Mouse (Mus musculus) midbrain, embryonic 15.5 days (tissue): Measurements from ENCODE around the gene Trim52. TPM values are rescaled to one million over a fixed set of nuclear protein-coding genes. Genes with fewer than 3 reads are reported as not detected.
"Not testable (repeated sequence)": the region's sequence is repeated elsewhere in the genome, so short reads cannot be mapped to it uniquely, and the experiment has no call there.

Source experiments
- ATAC-seq: fragments of 200-750 bp; cut with Nextera tagmentation; replicated peaks from 2 replicates; pipeline ENCODE4 v1.8.0; 2017; ENCODE audit warnings: moderate TSS enrichment
- H3K27ac ChIP-seq: fragments of 300-500 bp; sonication (generic); 2 replicates; pipeline ENCODE4 v1.5.1; 2015; ENCODE audit warnings: mild to moderate bottlenecking, inconsistent platforms
- H3K27me3 ChIP-seq: fragments of 300-500 bp; sonication (generic); replicated peaks from 2 replicates; pipeline ENCODE4 v1.6.1; 2015; ENCODE audit warnings: inconsistent platforms
- H3K36me3 ChIP-seq: fragments of 300-500 bp; sonication (generic); replicated peaks from 2 replicates; pipeline ENCODE4 v1.6.1; 2015; ENCODE audit warnings: inconsistent platforms
- H3K4me1 ChIP-seq: fragments of 300-500 bp; sonication (generic); 2 replicates; pipeline ENCODE4 v1.6.1; 2015; ENCODE audit warnings: inconsistent platforms
- H3K4me2 ChIP-seq: fragments of 300-500 bp; sonication (generic); 2 replicates; pipeline ENCODE4 v1.6.1; 2015; ENCODE audit warnings: inconsistent platforms, mild to moderate bottlenecking, moderate library complexity
- H3K4me3 ChIP-seq: fragments of 300-500 bp; sonication (generic); 2 replicates; pipeline ENCODE4 v1.5.1; 2015; ENCODE audit warnings: mild to moderate bottlenecking, inconsistent platforms
- H3K9ac ChIP-seq: fragments of 300-500 bp; sonication (generic); 2 replicates; pipeline ENCODE4 v1.6.1; 2015; ENCODE audit warnings: mild to moderate bottlenecking, inconsistent platforms
- H3K9me3 ChIP-seq: fragments of 300-500 bp; sonication (generic); 2 replicates; pipeline ENCODE4 v1.6.1; 2016; ENCODE audit warnings: inconsistent platforms
- WGBS: fragments of 180-500 bp; shearing (Covaris S2); methylation state at CpG from one replicate; pipeline ENCODE4 v1.1.7; 2015; ENCODE audit warnings: mixed read lengths; 5-methylcytosine and 5-hydroxymethylcytosine counted together
- polyA plus RNA-seq: library from polyadenylated mRNA; unstranded; fragments of >200 nt; fragmentation: Nextera tagmentation; extraction: Ambion mirVana; gene quantifications from 2 replicates; pipeline ENCODE4 v1.2.1, GENCODE M21; 2015

Trim52 gene
- polyA plus RNA-seq, 1 experiment from 2014 or later: not detected

GRCm38 (mm10) chr14:106162331-106162730 lies 56.3 kb downstream of the Trim52 start:
- no peak overlapping the region for H3K9ac ChIP-seq
- ATAC-seq: no peak
- H3K36me3 ChIP-seq: no peaks in the 10 kb centered on the region
- 34% methylated on average over 3 of the region's 3 CpGs for WGBS
- H3K4me3 ChIP-seq: no peak overlapping the region
- no peaks in the 10 kb centered on the region for H3K27me3 ChIP-seq
- H3K4me1 ChIP-seq: no peaks in the 10 kb centered on the region
- H3K4me2 ChIP-seq: no peak overlapping the region
- H3K27ac ChIP-seq: no peak overlapping the region
- no peaks in the 10 kb centered on the region for H3K9me3 ChIP-seq

- Histone ChIP-seq H3K36me3 (no peaks in the 10 kb centered on the region), H3K27me3 (no peaks in the 10 kb centered on the region), H3K4me1 (no peaks in the 10 kb centered on the region), H3K9me3 (no peaks in the 10 kb centered on the region), H3K27ac (no peak overlapping the region), H3K9ac (no peak overlapping the region), H3K4me3 (no peak overlapping the region), H3K4me2 (no peak overlapping the region)
- ATAC-seq: no peak
These were observed 57.2 kb downstream of the Trim52 start for GRCm38 (mm10) chr14:106163196-106163595.

GRCm38 (mm10) chr14:106163933-106164332 lies 57.9 kb downstream of the Trim52 start:
- H3K4me3 ChIP-seq, H3K9me3 ChIP-seq, H3K4me2 ChIP-seq, H3K36me3 ChIP-seq, H3K9ac ChIP-seq, H3K27me3 ChIP-seq, ATAC-seq, H3K27ac ChIP-seq, H3K4me1 ChIP-seq: not testable (repeated sequence)

- peak; percentile 75 for ATAC-seq
- H3K4me2 ChIP-seq: no peak overlapping the region
- WGBS: 18% methylated on average over 5 of the region's 5 CpGs
These were observed 70.9 kb downstream of the Trim52 start for GRCm38 (mm10) chr14:106176879-106177278.

GRCm38 (mm10) chr14:106178245-106178644 lies 72.2 kb downstream of the Trim52 start:
- Histone ChIP-seq H3K27me3 (no peaks in the 10 kb centered on the region), H3K4me1 (no peaks in the 10 kb centered on the region), H3K27ac (no peak overlapping the region), H3K4me2 (no peak overlapping the region), H3K4me3 (no peak overlapping the region), H3K36me3 (no peaks in the 10 kb centered on the region), H3K9me3 (no peaks in the 10 kb centered on the region), H3K9ac (no peak overlapping the region)
- no peak for ATAC-seq
- 85% methylated on average over 4 of the region's 4 CpGs for WGBS

More at GRCm38 (mm10) chr14:106176879-106177278, 70.9 kb downstream of the Trim52 start:
- no peaks in the 10 kb centered on the region for H3K36me3 ChIP-seq
- no peaks in the 10 kb centered on the region for H3K9me3 ChIP-seq
- no peak overlapping the region for H3K9ac ChIP-seq
- no peak overlapping the region for H3K4me3 ChIP-seq
- H3K27me3 ChIP-seq: no peaks in the 10 kb centered on the region
- no peaks in the 10 kb centered on the region for H3K4me1 ChIP-seq
- H3K27ac ChIP-seq: no peak overlapping the region

GRCm38 (mm10) chr14:106179102-106179727 lies 73.2 kb downstream of the Trim52 start:
- H3K4me3 ChIP-seq: no peak overlapping the region
- H3K27ac ChIP-seq: no peak overlapping the region
- no peaks in the 10 kb centered on the region for H3K27me3 ChIP-seq
- H3K9ac ChIP-seq: no peak overlapping the region
- H3K9me3 ChIP-seq: no peaks in the 10 kb centered on the region
- H3K4me1 ChIP-seq: no peaks in the 10 kb centered on the region
- no peaks in the 10 kb centered on the region for H3K36me3 ChIP-seq
- no peak for ATAC-seq
- no peak overlapping the region for H3K4me2 ChIP-seq
- WGBS: 56% methylated on average over 8 of the region's 8 CpGs

GRCm38 (mm10) chr14:106179728-106180125 lies 73.7 kb downstream of the Trim52 start:
- H3K9ac ChIP-seq: no peak overlapping the region
- H3K36me3 ChIP-seq: no peaks in the 10 kb centered on the region
- H3K4me1 ChIP-seq: no peaks in the 10 kb centered on the region
- H3K27ac ChIP-seq: no peak overlapping the region
- no peak overlapping the region for H3K4me3 ChIP-seq
- ATAC-seq: no peak
- H3K9me3 ChIP-seq: no peaks in the 10 kb centered on the region
- no peak overlapping the region for H3K4me2 ChIP-seq
- WGBS: 91% methylated on average over 2 of the region's 2 CpGs
- no peaks in the 10 kb centered on the region for H3K27me3 ChIP-seq

- H3K4me3 ChIP-seq: no peak overlapping the region
- H3K9ac ChIP-seq: no peak overlapping the region
- H3K4me2 ChIP-seq: no peak overlapping the region
- no peaks in the 10 kb centered on the region for H3K27me3 ChIP-seq
- H3K9me3 ChIP-seq: no peaks in the 10 kb centered on the region
- ATAC-seq: no peak
- no peaks in the 10 kb centered on the region for H3K36me3 ChIP-seq
- H3K27ac ChIP-seq: no peak overlapping the region
- H3K4me1 ChIP-seq: no peaks in the 10 kb centered on the region
These were observed 74.6 kb downstream of the Trim52 start for GRCm38 (mm10) chr14:106180616-106181015.

GRCm38 (mm10) chr14:106183985-106184384 lies 78.0 kb downstream of the Trim52 start:
- WGBS: 82% methylated on average over 3 of the region's 3 CpGs
- Histone ChIP-seq H3K27ac (no peak overlapping the region), H3K4me2 (no peak overlapping the region), H3K27me3 (no peaks in the 10 kb centered on the region), H3K9me3 (no peaks in the 10 kb centered on the region), H3K4me3 (no peak overlapping the region), H3K36me3 (no peaks in the 10 kb centered on the region), H3K9ac (no peak overlapping the region), H3K4me1 (no peaks in the 10 kb centered on the region)
- no peak for ATAC-seq

Other genes with a start within 250 kb of the Trim52 start
- 24.2 and 25.1 TPM in 2 replicates for gene Spry2, start 209.4 kb upstream of the Trim52 start, polyA plus RNA-seq